Mouse (Mus musculus) heart, adult 8-10 months (tissue): ENCODE results near the gene Spdya. TPM values are rescaled to one million over a fixed set of nuclear protein-coding genes. Genes with fewer than 3 reads are reported as not detected.
"Not testable (repeated sequence)": the region's sequence is repeated elsewhere in the genome, so short reads cannot be mapped to it uniquely, and the experiment has no call there.

Source experiments
- DNase-seq: peaks from one replicate; pipeline ENCODE4 v3.0.0; 2022; ENCODE audit warnings: low spot score
- total RNA-seq, 4 experiments: library from RNA; stranded (reverse); gene quantifications; 2 replicates each; pipeline ENCODE4 v1.2.4; 2022

The Spdya gene
- total RNA-seq, result under 1 TPM in 3 of 4 experiments, not detected in 1; 0.16 to 0.25 (median 0.19) TPM

GRCm38 (mm10) chr17:71551757-71552451 lies at the start of gene Spdya:
TSS of gene Spdya (plus strand) at chr17:71552061.
- peak; percentile 61 for DNase-seq

- DNase-seq, result no peak
Observed at GRCm38 (mm10) chr17:71506832-71507231, 45.0 kb upstream of the Spdya start.

DNA sequence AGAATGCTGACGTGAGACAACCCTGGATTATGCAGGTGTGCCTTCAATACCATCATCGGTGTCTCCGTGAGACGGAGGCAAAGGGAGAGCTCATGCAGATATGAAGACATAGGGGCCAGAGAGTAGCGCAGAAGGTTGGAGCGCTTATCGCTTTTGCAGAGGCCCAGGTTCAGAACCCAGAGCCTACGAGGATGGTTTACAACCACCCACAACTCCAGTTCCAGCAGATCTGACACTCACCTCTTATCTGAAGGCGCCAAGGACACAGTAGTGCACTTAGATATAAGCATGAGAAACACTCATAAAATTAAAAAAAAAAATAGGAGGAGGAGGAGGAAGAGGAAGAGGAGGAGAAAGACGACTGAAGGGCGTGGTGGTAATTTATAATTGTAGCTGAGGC lies 41.6 kb upstream of the Spdya start:
- DNase-seq, result no peak

GRCm38 (mm10) chr17:71526302-71526708 lies 25.6 kb upstream of the Spdya start:
- DNase-seq, result no peak

GRCm38 (mm10) chr17:71526711-71527564 lies 24.9 kb upstream of the Spdya start, which contains the start of gene Ndc80:
TSS of gene Ndc80 (minus strand) at chr17:71526857.
- peak; percentile 92 for DNase-seq

DNA sequence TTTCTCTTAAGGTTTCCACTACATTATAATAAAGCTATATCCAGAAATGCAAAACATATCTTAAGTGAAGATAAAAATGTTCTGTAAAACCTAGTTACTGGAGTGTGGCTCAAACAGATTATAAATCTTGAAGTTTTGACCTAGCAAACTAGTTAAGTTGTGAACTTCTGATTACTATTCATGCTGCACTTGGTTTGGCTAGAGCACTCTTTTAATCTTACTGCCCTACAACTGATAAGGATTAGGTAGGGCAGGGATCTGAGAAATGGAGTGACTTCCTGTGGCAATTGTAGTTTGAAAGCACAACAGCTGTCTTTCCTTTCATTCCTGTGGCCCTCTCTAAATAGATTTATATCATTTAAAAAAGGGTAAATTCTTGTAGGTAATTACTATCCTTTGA lies 23.8 kb upstream of the Spdya start:
- DNase-seq, result no peak

DNA sequence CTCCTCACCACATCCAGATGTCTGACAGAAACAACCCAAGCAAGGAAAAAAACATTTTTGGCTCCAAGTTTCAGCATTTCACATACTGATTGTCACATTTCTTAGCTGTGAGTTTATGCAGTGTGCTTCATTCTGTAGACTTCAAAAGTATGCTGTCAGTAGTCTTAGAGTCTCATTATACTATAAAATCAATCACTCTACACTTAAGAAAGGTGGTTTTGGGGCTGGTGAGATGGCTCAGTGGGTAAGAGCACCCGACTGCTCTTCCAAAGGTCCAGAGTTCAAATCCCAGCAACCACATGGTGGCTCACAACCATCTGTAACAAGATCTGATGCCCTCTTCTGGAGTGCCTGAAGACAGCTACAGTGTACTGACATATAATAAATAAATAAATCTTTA lies 16.3 kb upstream of the Spdya start:
- not testable (repeated sequence) for DNase-seq

- DNase-seq, result no peak
Observed at GRCm38 (mm10) chr17:71537164-71537563, 14.7 kb upstream of the Spdya start.

GRCm38 (mm10) chr17:71548586-71548985 lies 3.3 kb upstream of the Spdya start:
- no peak for DNase-seq

GRCm38 (mm10) chr17:71551350-71551749 lies 511 bp upstream of the Spdya start:
- DNase-seq, result no peak

- no peak for DNase-seq
Observed at GRCm38 (mm10) chr17:71552901-71553300, 1.0 kb downstream of the Spdya start.

GRCm38 (mm10) chr17:71561631-71562030 lies 9.8 kb downstream of the Spdya start:
- peak; percentile 18 for DNase-seq

GRCm38 (mm10) chr17:71579176-71579705 lies 27.4 kb downstream of the Spdya start:
- no peak for DNase-seq

DNA sequence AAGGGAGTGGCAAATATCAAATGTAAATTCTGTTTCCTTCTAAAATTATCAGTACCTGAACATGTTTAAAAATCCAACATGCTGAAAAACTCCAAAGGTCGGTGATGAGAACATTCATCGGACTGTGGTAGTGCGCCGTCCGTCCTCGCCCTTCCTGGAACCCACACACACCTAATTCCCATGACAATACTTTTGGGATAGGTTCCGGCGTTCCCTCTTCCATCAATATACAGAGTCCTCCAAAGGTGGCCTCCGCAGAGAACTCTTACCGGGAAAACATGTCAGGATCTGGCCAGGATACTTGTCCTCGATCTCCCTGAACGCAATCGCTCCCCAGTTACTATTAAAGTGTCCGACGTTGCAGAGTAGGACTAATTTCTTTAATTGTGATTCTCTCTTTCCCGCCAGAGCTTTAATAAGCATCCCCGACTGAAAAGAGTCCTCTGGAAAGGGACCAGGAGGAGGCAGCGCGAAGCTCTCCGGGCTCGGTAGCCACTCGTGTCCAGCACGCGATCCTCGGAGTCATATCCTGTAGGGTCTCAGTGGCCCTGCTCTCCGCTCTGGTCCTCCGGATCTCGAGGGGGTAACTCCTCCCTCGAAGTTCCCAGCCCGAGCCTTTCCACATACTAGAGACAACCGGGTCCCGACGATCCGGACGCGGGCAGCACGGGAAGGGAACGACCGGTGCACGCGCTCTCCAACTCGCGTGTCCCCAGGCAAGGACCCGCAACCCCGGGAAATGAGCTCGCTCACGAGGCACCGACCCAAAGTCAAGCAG lies 46.2 kb downstream of the Spdya start:
- no peak for DNase-seq

GRCm38 (mm10) chr17:71598659-71599554 lies 47.0 kb downstream of the Spdya start:
- DNase-seq, result peak; percentile 84

DNA sequence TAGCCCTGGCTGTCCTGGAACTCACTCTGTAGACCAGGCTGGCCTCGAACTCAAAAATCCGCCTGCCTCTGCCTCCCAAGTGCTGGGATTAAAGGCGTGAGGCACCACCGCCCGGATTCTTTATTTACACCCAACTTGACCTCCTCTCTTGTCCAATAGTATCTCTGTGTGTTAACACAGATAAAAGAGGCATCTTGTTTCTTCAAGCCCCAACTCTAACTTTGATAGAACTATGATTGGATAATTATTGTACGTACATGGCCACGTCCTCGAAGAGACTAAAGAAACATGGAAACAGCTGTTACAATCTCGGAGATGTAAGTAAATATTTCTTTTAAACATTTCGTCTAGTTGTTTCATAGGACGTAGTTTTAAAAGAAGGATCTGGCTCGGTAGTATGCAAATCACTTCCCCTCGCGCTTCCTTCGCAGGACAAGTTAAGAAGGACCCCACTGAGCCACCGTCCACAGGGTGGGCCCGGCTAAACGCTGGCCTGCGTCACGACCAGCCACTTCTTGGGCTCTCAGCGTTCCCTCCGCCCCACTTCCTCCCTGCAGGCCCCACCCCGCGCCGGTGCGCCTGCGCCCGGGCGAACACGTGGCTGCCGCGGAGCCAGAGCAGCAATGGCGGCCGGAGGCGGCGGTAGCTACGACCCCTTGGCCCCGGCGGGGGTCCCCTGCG lies 63.9 kb downstream of the Spdya start, which contains the start of gene Wdr43:
Gene Wdr43 (plus strand): TSS at position 258 of the 681 bp plus-strand sequence.
- peak; percentile 97 for DNase-seq

- no peak for DNase-seq
Observed at GRCm38 (mm10) chr17:71616319-71617032, 64.6 kb downstream of the Spdya start.

- no peak for DNase-seq
Observed at GRCm38 (mm10) chr17:71617033-71617362, 65.1 kb downstream of the Spdya start.

DNA sequence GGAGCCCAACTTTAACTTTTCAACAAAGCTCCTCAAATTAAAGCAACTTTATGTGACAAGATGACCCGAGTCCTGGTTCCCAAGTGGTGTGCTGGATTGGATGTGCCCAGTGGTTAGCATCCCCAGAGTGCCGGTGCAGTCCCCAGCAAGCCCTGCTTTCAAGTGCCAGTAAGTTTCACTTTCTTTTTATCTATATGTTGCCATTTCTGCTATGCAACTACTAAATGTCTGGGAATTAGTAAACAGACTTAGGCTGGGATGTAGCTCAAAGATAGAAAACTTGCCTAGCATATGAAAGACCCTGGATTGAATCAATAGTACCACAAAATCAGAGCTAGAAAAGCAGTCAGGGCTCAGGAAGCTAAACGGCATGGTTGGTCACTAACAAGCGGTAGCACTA lies 66.1 kb downstream of the Spdya start:
- no peak for DNase-seq
